Mouse (Mus musculus): ENCODE data around the gene Ppp2r2d. TPM values are rescaled to one million over a fixed set of nuclear protein-coding genes. Genes with fewer than 3 reads are reported as not detected.

The Ppp2r2d gene
- total RNA-seq, 4 experiments from 2014 or later = 35.5 to 40.4 (median 37.9) TPM

DNA sequence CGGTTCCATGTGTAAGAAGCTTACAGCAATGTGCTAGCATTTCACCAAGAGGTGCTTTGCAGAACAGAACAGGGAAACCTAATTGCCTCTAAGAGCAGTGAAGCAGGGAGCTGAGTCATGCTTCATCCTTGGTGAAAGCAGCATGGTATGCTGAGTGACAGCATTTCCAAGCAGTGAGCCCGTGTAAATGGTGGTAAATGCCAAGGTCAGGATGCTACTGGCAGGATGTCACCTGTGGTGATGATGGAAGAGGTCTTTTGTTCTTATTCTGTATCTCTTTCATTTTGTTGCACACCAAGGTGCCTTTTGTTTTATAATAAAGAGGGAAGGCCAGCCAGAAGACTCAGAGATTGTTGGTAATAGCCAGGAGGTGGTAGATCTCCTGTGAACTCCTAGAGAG lies 10.8 kb downstream of the Ppp2r2d start:
- no peak for DNase-seq (ENCODE audit: low spot score)

DNA sequence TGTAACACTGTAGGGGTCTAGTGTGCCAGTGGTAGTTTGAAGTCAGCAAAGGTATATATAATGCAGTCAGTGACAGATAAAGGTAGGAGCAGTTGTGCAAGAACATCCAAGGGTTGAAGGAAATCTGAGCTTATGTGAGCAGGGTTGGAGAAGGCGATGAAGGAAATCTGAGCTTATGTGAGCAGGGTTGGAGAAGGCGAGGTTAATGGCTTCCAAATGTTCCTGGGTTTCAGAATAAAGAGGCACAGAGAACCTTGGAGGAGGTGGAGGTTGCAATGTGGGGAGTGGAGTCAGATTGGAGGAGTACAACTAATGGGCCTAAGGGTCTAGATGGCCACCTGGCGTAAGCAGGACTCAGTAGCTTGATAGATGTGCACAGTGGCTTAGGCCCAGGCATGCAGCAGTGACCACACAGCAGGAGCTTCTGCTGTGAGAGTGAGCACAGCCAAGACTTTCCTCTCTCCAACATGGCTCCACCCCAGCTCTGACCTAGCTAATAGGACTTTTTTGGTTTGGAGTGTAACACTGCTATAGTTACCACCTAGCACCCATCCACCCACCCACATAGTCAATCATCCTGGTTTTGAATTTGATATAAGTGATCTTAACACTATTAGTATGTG lies 18.2 kb downstream of the Ppp2r2d start:
- no peak for DNase-seq (ENCODE audit: low spot score)

DNA sequence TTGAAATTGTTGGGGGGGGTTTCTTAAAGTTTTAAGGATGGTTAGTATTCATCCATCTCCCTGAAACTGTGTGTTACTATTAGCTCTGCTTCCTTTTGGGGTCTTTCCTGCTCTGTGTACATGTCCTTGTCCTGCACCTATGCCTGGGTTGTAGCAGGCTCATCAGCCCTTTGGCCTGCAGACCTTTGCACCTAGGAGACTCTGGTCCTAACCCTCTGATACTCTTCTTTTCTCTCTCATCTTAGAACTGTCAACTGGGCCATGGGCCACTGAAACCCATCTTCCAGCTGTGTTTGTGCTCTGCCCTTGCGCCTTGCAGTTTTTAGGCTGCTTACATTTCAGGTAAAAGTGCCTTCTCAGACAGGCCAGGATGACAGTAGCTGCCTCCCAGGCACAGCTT lies 18.9 kb downstream of the Ppp2r2d start:
- no peak for DNase-seq (ENCODE audit: low spot score)

DNA sequence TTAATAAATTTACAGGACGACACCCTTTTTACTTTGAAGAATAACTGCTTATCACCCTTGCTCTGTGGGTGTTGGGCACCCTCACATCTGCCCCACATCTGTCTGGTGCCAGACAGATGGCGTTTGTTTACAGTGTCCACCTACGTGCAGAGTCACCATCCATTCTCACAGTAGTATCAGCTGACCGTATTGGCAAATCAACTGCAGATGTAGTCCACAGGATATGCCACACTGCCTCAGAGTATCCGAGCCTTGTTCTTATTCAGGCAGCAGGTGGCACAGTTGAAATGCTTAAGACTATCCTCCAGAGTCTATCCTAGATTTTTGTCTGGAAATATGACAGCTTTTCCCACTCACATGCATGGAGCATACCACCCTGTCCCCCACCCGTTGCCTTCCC lies 21.4 kb downstream of the Ppp2r2d start:
- no peak for DNase-seq (ENCODE audit: low spot score)

DNA sequence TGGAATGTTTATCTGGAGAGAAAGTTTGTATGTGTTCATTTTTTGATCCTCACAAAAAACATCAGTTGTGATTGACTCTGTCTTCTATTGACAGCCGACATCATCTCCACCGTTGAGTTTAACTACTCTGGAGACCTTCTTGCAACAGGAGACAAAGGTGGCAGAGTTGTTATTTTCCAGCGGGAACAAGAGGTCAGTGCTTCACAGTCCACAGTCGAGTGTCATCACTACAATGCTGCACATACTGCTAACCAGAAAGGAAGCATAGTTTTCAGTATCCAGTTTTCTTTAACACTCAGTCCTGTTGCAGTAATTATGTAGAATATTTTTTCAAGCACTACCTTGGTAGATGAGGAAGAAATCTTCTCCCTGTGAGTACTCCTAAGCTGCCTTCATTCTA lies 22.4 kb downstream of the Ppp2r2d start:
- DNase-seq (ENCODE audit: low spot score) = no peak

DNA sequence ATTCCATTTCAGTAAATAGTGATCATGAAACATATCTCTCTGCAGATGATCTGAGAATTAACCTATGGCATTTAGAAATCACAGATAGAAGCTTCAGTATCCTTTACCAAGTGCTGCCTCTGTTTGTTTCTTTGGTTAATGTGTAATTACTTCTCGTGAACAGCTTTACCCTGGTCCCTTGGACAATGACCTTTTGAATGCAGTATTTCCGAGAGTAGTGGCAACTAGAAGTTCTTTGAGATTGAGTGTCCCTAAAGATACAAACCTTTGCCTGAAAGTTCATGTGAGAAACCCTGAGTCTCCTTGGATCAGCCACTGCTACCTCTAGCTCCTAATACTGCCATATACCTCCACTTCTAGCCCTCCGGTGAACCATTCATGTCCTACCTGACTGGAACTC lies 27.1 kb downstream of the Ppp2r2d start:
- no peak for DNase-seq (ENCODE audit: low spot score)

DNA sequence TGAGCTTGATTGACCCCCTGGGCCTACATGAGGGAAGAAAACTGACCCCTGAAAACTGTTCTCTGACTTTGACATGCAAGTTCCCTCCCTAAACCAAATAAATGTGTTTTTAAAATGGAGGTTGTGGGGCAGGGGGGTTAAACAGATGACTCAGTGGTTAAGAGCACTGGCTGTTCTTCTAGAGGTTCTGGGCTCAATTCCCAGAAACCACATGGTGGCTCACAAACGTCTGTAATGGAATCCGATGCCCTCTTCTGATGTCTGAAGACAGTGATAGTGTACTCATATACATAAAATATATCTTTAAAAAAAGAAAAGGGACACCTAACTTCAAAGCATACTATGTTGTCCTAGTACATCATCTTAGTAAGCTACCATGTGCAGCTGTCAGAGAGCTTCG lies 29.2 kb downstream of the Ppp2r2d start:
- DNase-seq (ENCODE audit: low spot score) = no peak

DNA sequence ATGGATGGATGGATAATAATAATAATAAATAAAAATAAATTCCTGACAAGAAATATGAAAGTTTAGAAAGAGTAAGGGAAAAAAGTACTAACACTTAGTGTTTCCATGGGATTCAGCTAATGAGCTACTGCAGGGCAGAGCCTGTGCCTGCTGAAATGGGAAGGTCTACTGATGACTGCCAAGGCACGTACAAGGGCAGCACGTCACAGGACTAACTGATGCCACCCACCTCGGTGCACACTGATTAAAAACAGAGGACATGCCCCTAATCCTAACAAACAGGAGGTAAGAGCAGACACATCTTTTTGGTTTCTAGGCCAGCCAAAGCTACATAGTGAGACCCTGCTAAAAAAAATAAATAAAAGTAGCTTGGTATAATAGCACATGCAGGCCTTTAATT lies 37.8 kb downstream of the Ppp2r2d start:
- no peak for DNase-seq (ENCODE audit: low spot score)

DNA sequence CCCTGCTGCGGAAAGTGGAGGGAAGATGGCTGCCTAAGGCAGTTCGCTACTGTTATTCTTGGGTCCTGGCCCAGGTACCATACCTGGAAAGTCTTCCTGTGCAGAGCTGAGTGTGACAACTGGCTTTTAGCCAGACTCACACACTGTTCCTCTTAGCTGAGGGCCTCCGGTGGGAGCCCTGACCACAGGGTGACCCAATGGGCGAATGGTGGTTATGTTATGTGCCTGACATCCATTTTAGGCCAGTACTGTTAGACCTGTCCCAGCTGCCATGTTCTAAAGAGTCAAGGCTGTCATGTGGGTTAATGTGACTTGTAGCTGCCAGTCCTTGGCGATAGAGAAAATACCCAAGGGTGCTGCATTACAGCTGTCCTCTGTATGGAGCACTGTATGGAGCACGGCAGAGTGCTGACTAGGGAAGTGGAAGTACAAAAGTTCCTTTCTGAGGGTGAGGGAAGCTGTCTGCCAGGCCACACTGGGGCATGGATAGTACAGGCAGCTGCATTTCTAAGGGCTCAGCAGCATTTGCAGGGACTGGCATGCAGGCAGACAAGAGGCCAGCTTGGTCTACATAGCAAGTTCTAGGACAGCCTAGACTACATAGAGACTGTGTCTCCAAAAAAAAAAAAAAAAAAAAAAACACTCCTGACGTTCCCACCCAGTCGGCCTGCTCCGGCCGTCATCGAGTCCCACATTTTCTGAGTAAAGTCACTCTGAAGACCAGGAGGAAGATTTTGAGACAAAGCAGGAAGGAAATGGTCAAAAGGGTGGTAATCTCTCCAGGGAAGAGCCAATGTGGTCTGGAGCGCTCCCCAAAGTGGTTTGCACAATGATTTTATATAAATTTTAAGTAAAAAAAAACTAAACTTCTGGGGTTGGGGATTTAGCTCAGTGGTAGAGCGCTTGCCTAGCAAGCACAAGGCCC lies 39.7 kb downstream of the Ppp2r2d start:
- no peak for DNase-seq (ENCODE audit: low spot score)

DNA sequence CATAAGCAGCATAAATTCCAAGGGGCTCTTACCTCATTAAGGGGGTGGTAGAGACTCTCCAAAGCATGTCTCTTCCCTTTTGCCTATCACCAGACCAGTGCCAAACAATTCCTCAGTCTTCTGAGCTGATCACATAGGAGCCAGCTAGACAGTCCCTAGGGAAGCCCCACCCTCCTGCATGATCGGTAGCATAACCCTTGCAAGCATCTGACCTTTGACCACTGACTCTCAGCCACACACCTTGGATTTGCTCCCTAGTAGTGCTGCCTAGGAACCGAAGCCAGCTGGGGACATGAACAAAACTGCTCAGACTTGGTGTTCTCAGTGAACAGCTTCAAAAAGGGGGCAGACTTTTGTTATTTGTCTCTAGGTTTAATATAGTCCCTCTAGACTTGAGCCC lies 52.2 kb downstream of the Ppp2r2d start:
- no peak for DNase-seq (ENCODE audit: low spot score)

DNA sequence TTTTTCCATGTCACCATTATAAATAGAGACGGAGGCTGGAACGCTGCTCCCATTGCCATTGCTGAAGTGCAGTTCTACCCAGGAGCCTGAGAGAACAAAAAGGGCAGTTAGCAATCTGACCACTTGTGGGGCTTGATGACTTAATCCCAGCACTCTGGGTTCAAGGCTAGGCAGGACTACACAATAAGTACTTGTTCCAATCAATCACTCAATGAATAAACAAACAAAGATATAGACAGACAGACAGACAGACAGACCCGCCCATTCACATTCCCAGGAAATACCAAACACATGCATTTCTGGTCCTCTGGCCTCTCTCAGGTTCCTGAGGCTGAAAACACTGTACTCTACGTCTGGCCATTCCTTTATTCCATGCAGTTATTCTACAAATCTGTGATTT lies 52.9 kb downstream of the Ppp2r2d start:
- no peak for DNase-seq (ENCODE audit: low spot score)

DNA sequence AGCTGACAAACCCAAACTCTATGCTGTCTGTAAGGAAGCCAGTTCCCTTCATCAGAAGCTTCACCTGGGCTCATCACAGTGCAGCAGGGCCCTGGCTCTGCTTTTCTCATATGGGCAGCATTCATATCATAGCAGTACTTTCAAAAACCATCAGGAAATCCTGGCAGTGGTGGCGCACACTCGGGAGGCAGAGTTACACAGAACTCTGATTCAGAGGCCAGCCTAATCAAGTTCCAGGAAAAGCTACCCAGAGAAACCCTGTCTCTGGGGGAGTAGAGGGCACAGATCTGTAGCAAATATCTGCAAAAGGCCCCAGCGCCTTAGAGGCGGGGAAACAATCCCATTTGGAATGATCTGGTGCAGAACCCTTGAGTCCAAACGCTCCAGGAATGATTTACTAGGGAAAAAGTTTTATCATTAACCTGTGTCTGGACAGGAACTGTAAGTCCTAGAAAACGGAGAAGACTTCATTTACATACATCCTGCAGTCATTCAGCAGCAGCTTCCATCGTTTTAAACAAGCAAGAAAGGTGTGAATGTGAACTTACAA lies 58.1 kb downstream of the Ppp2r2d start:
- DNase-seq (ENCODE audit: low spot score) = no peak

DNA sequence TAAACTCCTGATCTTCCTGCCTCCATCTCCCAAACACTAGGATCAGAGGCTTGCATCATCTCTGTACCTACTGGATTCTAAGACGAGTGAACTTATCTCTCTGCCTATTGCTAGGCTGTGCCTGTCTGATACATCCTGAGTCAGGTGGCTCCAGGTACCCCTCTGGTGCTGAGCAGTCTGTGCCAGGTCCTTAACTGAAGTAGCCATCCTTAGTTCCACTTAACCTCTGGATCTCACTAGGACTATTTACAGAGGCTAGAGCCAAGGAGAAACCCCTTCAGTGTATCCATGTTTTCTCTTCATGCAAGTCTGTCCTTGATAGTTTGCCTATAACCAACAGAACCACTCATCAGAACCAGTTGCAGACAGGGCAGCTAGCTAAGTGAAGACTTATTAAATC lies 60.6 kb downstream of the Ppp2r2d start:
- DNase-seq (ENCODE audit: low spot score) = no peak

DNA sequence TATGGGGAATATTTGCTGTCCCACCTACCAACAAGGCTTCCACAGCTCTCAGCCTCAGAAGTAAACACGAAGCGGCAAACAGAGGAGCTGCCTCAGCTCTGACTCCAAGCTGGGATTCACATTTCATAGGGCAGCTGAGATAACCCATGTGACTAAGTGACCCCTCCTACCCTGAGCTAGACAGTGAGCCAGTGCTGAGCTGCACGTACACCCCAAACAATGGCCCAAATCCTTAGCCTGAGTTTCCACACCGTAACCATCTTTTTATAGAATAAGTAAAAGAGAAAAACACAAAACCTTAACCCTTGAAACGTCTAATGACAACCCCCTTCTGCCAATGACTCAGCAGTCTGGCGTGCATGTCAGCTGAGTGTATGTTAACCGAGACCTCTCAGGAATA lies 61.2 kb downstream of the Ppp2r2d start:
- peak; percentile 75 for DNase-seq (ENCODE audit: low spot score)

DNA sequence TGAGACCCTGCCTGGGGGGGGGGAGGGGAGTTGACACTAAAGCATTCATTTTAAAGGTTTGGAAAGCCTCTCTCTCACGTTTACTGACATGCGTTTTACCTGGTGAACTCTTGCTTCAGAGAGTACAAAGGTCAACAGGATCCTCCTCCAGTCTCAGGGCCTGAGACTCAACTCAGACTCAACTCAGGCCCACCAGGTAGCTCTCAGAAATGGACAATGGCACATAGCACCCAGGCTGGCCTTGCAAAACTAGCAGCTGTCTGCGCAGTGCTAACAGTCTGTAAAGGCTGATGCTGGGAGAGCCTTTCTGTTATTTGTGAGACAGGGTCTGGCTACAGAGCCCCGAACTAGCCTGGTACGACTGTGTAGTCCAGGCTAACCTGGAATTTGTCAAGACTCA lies 62.1 kb downstream of the Ppp2r2d start:
- DNase-seq (ENCODE audit: low spot score) = no peak

DNA sequence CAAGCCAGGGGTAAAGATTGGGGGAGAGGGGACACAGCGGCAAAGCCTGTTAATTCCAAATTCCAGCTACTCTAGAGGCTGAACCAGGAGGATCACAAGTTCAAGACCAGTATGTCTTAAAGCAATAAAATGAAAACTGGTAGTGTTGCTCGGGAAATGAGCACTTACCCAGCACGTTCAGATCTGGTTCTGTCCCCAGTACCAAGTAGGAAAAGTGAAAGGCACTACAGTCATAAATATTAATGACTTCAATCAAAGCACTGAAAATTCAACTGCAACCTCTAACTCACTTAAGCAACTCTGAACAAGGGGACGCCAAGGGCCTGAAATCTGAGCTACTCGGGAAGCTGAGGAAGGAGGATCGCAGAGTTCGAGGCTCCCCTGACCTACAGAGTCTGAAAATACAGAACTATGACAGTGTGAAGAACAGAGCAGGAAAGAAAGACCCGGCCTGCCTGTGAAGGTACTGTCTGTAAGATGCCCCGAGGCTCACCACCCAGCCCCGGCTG lies 62.9 kb downstream of the Ppp2r2d start:
- DNase-seq (ENCODE audit: low spot score) = peak; percentile 28

DNA sequence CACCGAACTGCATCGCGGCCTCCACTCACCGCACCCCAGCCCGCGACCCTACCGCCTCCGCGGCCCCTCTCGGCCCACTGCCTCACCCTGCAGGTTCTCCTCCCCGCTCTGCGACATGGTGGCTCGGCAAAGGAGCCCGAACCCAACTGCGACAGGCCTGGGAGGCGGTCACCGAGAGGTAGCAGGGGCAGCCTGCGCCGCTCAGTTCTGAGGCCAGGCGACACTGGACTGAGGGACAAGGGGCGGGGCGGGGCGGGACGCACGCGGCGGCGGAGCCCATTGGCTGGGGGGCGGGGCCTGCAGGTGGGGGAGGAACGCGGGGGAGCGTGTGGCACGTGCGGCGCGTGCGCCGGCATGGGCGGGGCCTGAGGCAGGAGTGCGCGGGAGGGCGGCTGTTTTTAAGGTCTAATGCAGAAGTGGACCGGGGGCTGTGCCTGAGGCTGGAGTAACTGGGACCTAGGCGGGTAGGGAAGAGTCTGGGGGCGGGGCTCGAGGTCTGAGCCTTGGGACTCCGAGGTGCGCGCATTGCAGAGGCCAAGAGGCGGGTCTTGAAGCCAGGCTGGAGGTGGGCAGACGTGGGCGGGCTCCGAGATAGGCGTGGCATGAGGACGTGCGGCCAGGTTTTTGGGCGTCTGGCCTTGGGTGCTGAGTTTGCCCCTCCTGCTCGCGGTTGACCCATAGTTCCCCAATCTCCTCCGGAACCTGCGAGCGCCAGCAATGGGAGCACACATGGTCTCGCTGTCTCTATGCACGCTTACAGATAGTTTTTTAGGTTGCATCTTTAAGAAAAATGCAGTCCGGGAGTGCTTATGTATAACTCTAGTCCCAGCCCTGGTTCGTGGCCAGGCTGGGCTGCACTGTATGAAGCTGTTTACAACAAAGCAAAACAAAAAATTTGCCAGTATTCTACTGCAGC lies 63.7 kb downstream of the Ppp2r2d start, which contains the start of gene Bnip3:
Gene Bnip3, minus strand, starts transcription at position 243 of the 916 bp plus-strand sequence.
- peak; percentile 87 for DNase-seq (ENCODE audit: low spot score)

DNA sequence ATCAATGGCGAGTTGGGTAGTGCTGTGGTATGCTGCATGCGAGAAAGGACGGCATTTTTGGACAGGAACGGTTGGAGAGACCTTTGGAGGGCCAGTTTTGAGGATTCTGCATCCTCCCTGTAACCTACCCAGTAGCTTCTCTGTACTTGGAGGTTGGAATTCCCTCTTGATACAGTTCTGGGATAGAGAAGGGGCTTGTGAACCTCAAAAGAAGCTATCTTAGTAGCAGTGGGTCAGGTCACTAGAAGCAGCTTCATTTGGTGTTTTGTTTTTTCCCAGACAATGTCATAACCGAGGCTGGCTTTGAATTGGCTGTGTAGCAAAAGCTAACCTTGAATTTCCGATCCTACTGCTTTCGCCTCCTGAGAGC lies 64.3 kb downstream of the Ppp2r2d start:
- no peak for DNase-seq (ENCODE audit: low spot score)

DNA sequence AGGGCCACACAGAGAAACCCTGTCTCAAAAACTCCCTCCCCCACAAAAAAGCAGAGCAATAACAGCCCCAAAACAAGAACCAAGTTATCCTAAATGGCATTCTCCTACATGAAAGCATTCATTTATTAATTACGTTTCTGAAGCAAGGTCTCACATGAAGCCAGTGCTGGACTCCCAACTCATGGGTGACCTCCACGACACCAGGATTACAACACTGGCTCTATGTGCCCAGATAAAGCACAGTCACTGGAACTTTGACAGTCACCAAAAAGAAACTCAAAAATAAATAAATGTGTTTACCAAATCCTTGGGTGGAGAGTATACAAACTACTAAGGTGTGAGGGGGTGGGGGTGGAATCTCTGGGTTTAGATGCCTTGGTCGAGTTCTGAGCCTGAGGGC lies 67.7 kb downstream of the Ppp2r2d start:
- DNase-seq (ENCODE audit: low spot score) = no peak

DNA sequence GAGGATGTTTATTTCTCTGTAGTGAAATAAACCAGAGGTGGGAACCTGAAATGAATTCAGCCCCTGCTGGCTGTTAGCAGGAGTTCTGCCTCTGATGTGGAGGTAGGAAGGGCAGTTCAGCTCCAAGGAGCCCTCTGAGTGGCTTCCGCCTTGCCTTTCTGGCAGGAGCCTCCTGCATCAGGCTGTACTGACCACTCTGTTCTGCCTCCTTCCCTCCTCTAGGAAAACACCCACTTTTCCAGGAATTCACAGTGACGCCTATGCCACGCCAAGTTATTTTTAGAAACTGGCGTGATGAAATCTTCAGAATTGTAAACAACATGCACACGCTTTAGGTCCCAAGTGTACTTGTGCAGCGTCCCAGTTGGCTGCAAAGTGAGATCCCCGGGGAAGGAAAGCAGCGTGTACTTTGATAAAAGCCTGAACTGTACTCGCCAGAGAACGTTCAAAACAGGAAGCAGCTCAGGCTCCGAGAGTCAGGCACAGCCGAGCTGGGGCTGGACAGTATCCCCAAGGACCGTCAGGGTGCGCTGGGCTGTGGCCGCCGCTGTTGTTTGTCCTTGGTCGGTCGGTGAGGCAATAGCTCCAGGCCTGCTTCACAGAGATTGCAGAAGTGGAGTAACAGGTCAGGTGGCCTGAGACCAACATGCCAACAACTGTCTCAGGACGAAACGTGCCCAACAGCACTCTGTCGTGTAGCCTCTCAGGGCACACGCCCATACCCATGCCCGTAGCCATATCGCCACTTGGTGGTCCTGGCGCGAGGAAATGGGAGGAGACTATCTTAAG lies 73.5 kb downstream of the Ppp2r2d start:
- peak; percentile 96 for DNase-seq (ENCODE audit: low spot score)

DNA sequence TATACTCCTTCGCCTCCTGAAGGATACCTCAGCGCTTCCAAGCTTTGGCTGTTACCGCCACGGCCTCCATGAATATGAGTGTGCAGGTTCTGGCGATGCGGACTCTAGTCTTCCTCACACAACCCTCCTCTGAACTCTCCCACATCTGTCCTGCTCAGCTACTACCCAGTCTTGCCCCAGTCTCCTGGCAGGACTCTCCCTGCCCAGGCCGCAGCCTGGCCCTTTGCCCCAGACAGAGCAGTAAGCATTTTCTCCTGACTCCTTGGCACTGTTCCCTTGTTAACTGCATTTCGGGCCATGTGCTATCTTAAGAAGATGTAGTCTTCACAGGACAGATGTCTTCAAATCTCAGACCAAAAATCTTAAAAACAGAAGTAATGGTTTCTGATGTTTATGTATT lies 75.7 kb downstream of the Ppp2r2d start:
- no peak for DNase-seq (ENCODE audit: low spot score)
